Mouse (Mus musculus) olfactory bulb, adult 2 months (tissue): Measurements from ENCODE around the gene Il11ra1. TPM values are rescaled to one million over a fixed set of nuclear protein-coding genes. Genes with fewer than 3 reads are reported as not detected.
"Not testable (repeated sequence)": the region's sequence is repeated elsewhere in the genome, so short reads cannot be mapped to it uniquely, and the experiment has no call there.

Experiments used
- H3K27ac ChIP-seq: fragments of 200-500 bp; 2 replicates; pipeline ENCODE4 v1.5.1; 2012; ENCODE audit warnings: low read depth, low read length; ENCODE audit not compliant: insufficient read depth
- H3K4me1 ChIP-seq: fragments of 200-500 bp; 2 replicates; pipeline ENCODE4 v1.6.1; 2012; ENCODE audit warnings: low read length; ENCODE audit not compliant: control insufficient read depth, insufficient read depth
- H3K4me3 ChIP-seq: fragments of 200-500 bp; 2 replicates; pipeline ENCODE4 v1.5.1; 2012; ENCODE audit warnings: mild to moderate bottlenecking, low read depth, low read length, moderate library complexity; ENCODE audit not compliant: insufficient read depth
- CTCF ChIP-seq: fragments of 200-500 bp; IDR thresholded peaks from 2 replicates; pipeline ENCODE4 v1.5.1; 2012; ENCODE audit warnings: low read depth, mild to moderate bottlenecking, low read length, moderate library complexity; ENCODE audit not compliant: insufficient read depth
- POLR2A ChIP-seq: fragments of 200-500 bp; IDR thresholded peaks from 2 replicates; pipeline ENCODE4 v1.6.1; 2012; ENCODE audit warnings: mild to moderate bottlenecking, low read depth, low read length, moderate library complexity; ENCODE audit not compliant: insufficient read depth
- WGBS: fragments of 180-500 bp; shearing (Covaris S2); methylation state at CpG from one replicate; pipeline ENCODE4 v1.1.7; 2018; 5-methylcytosine and 5-hydroxymethylcytosine counted together
- polyA plus RNA-seq: library from polyadenylated mRNA; stranded (reverse); fragments of >200 nt; gene quantifications from 2 replicates; pipeline ENCODE4 v1.2.4, GENCODE M21; 2012; ENCODE audit warnings: low replicate concordance; ENCODE audit not compliant: missing spikeins, insufficient read depth, insufficient read length

The Il11ra1 gene
- polyA plus RNA-seq, 1 experiment, result not detected

DNA sequence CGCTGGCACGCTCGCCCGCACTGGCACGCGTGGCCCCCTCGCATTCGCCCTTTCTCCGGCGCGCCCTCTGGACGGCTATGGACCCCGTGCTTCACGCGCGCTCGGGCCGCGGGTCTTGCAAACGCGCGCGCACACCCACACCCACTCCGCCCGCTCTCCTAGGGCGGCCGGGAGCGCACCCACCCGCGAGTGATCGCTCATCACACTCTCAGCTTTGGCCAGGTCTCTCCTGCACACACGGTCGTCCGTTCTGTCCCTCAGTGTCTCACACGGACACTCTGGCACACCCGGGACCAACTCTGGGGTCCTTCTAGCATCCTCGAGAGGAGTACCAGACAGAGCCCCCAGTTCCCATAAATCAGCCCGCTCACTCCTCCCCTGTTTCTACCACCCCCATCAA is 4.0 kb upstream of the Il11ra1 start:
- H3K27ac ChIP-seq, H3K4me1 ChIP-seq: not testable (repeated sequence)
- WGBS, result 5% methylated on average over 17 of the region's 38 CpGs
- peak overlapping the region; percentile 39 for H3K4me3 ChIP-seq

- not testable (repeated sequence) for H3K27ac ChIP-seq, H3K4me3 ChIP-seq, H3K4me1 ChIP-seq
- 64% methylated on average over 12 of the region's 15 CpGs for WGBS
Observed at GRCm38 (mm10) chr4:41696452-41696851, 3.3 kb upstream of the Il11ra1 start.

- H3K4me1 ChIP-seq, H3K27ac ChIP-seq: not testable (repeated sequence)
- peak; percentile 46; the same call in 1 of the 2 replicates for TF ChIP-seq CTCF
- H3K4me3 ChIP-seq, result peak within 1 kb of the TSS; percentile 39; the same call in 1 of the 2 replicates
- 40% methylated on average over 34 of the region's 40 CpGs for WGBS
Observed at GRCm38 (mm10) chr4:41696930-41697841, 2.6 kb upstream of the Il11ra1 start, which contains the start of gene Cntfr. Cntfr (minus strand) TSS chr4:41697089.

- H3K4me3 ChIP-seq, H3K27ac ChIP-seq, H3K4me1 ChIP-seq: not testable (repeated sequence)
- WGBS, result 9% methylated on average over 22 of the region's 32 CpGs
Observed at GRCm38 (mm10) chr4:41698421-41699016, 1.3 kb upstream of the Il11ra1 start.

DNA sequence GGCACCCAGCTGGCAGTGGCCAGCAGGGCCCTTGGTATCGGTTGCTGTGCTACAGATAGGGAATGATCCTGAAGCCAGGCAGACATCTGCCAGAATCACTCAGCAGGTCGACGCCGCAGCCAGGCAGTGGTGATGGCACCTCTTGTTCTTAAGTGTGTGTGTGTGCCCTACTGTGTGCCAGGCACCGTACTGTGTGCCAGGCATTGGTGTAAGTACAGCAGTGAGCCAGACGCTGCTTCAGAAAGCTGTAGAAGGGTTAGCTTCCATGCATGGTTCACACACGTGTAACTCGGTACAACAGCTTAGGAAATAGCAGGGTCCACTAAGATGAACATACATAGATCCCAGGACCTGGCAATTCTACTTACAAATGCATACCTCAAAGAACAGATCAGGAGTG is 435 bp downstream of the Il11ra1 start:
- H3K4me1 ChIP-seq, H3K27ac ChIP-seq, H3K4me3 ChIP-seq: not testable (repeated sequence)
- WGBS, result 82% methylated on average over 7 of the region's 8 CpGs

DNA sequence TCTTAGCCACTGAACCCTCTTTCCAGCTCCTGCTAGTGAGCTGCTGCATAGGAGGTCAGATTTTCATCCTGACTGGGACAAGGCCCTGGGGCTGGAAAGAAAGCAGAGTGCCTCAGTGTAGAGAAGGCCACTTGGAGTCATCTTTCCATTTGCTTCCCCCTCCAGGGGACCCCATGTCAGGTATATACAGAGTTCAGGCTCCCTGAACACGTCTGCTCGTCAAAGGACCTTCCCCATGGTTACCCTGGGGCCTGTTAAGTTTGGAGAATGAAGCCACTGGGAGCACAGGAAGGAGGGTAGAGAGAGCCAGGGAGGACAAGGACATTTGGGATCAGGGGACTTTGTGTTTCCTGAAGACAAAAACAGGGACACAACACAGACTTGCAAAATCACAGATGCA is 2.4 kb downstream of the Il11ra1 start:
- H3K4me3 ChIP-seq, H3K27ac ChIP-seq, H3K4me1 ChIP-seq: not testable (repeated sequence)
- 92% methylated on average over 2 of the region's 2 CpGs for WGBS

GRCm38 (mm10) chr4:41704651-41705050 is 4.9 kb downstream of the Il11ra1 start:
- Histone ChIP-seq H3K4me1 (peaks cover 5% of the 10 kb centered on the region; the same call in 1 of the 2 replicates), H3K27ac (no peak overlapping the region), H3K4me3 (no peak overlapping the region)
- 37% methylated on average over 5 of the region's 5 CpGs for WGBS
- TF ChIP-seq POLR2A, result no peak
- no peak for TF ChIP-seq CTCF

- no peak overlapping the region for H3K27ac ChIP-seq
- peaks cover 5% of the 10 kb centered on the region; the same call in 1 of the 2 replicates for H3K4me1 ChIP-seq
- no peak for TF ChIP-seq POLR2A
- TF ChIP-seq CTCF, result no peak
- WGBS, result 56% methylated on average over 19 of the region's 19 CpGs
- no peak overlapping the region for H3K4me3 ChIP-seq
Observed at GRCm38 (mm10) chr4:41705922-41706754, 6.3 kb downstream of the Il11ra1 start.

DNA sequence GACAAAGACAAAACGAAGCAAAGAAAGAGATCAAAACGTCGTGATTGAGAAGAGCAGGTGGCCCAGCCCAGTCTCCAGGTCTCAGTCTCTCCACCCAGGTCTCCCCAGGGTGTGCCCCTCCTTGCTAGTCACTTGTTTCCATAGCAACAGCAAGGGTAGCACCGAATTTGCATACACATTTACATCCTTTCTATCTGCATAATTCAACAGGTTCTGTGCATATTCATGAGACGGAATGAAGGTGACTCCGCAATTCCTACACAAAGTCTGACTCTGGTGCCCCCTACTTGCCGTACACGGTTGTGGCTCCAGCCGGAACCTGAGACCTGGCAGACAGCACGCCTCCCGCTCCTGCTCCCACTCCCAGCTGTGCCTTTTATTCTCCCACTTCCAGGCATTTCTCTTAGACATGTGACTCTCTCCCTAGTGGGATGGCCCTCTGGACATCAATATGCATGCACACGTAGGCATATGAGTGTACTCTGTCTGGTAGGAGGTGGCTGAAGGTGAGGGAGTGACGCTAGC is 7.3 kb downstream of the Il11ra1 start:
- no peak overlapping the region for H3K27ac ChIP-seq
- no peak overlapping the region for H3K4me3 ChIP-seq
- TF ChIP-seq POLR2A (no peak), CTCF (peak; percentile 27; the same call in 1 of the 2 replicates)
- H3K4me1 ChIP-seq, result peaks cover 10% of the 10 kb centered on the region
- whole genome bisulfite sequencing, result 4% methylated on average over 13 of the region's 13 CpGs
